Mouse (Mus musculus) embryonic facial prominence, embryonic 15.5 days (tissue): ENCODE data around the gene Mroh7. TPM values are rescaled to one million over a fixed set of nuclear protein-coding genes. Genes with fewer than 3 reads are reported as not detected.

ENCODE experiments used
- ATAC-seq: fragments of 200-750 bp; cut with Nextera tagmentation; 2 replicates; pipeline ENCODE4 v1.8.0; 2017; ENCODE audit warnings: low read depth, moderate TSS enrichment; ENCODE audit not compliant: insufficient number of reproducible peaks, low FRiP score, low TSS enrichment
- H3K27ac ChIP-seq: fragments of 300-500 bp; sonication (generic); replicated peaks from 2 replicates; pipeline ENCODE4 v1.5.1; 2015; ENCODE audit warnings: mild to moderate bottlenecking, inconsistent platforms
- H3K27me3 ChIP-seq: fragments of 300-500 bp; sonication (generic); 2 replicates; pipeline ENCODE4 v1.6.1; 2015; ENCODE audit warnings: inconsistent platforms
- H3K36me3 ChIP-seq: fragments of 300-500 bp; sonication (generic); 2 replicates; pipeline ENCODE4 v1.6.1; 2015; ENCODE audit warnings: mild to moderate bottlenecking, inconsistent platforms
- H3K4me1 ChIP-seq: fragments of 300-500 bp; sonication (generic); 2 replicates; pipeline ENCODE4 v1.6.1; 2015; ENCODE audit warnings: inconsistent platforms
- H3K4me2 ChIP-seq: fragments of 300-500 bp; sonication (generic); replicated peaks from 2 replicates; pipeline ENCODE4 v1.6.1; 2015; ENCODE audit warnings: mild to moderate bottlenecking, inconsistent platforms
- H3K4me3 ChIP-seq: fragments of 300-500 bp; sonication (generic); replicated peaks from 2 replicates; pipeline ENCODE4 v1.5.1; 2015; ENCODE audit warnings: mild to moderate bottlenecking, inconsistent platforms
- H3K9ac ChIP-seq: fragments of 300-500 bp; sonication (generic); 2 replicates; pipeline ENCODE4 v1.6.1; 2015; ENCODE audit warnings: inconsistent platforms
- H3K9me3 ChIP-seq: fragments of 300-500 bp; sonication (generic); replicated peaks from 2 replicates; pipeline ENCODE4 v1.6.1; 2016; ENCODE audit warnings: inconsistent platforms
- WGBS: fragments of 180-500 bp; shearing (Covaris S2); methylation state at CpG from one replicate; pipeline ENCODE4 v1.1.7; 2015; 5-methylcytosine and 5-hydroxymethylcytosine counted together
- polyA plus RNA-seq: library from polyadenylated mRNA; unstranded; fragments of >200 nt; fragmentation: Nextera tagmentation; extraction: Ambion mirVana; gene quantifications from 2 replicates; pipeline ENCODE4 v1.2.1, GENCODE M21; 2015

Mroh7 gene
- polyA plus RNA-seq, 1 experiment from 2014 or later, result 0.57 TPM

GRCm38 (mm10) chr4:106632313-106632712, 98.4 kb downstream of the Mroh7 start:
- no peak overlapping the region for H3K4me2 ChIP-seq
- no peaks in the 10 kb centered on the region; the same call in 1 of the 2 replicates for H3K27me3 ChIP-seq
- no peaks in the 10 kb centered on the region for H3K36me3 ChIP-seq
- H3K9me3 ChIP-seq, result no peaks in the 10 kb centered on the region
- no peak for ATAC-seq
- H3K4me3 ChIP-seq, result no peak overlapping the region
- WGBS, result 38% methylated on average over 1 of the region's 3 CpGs
- H3K4me1 ChIP-seq, result peaks cover 55% of the 10 kb centered on the region
- no peak overlapping the region for H3K9ac ChIP-seq
- 0 out of 2 replicates have a peak overlapping the region, but pooled peaks have one; percentile 7 for H3K27ac ChIP-seq

Other genes with a start within 250 kb of the Mroh7 start
- gene Bsnd, start 238.6 kb downstream of the Mroh7 start, polyA plus RNA-seq, result 0.05 and 0.11 TPM in 2 replicates
- gene Dhcr24, start 169.9 kb downstream of the Mroh7 start, polyA plus RNA-seq, result 4.5 and 5.7 TPM in 2 replicates
- 0.24 TPM in 1 of 2 replicates, not detected in the other for gene Lexm, start 113.7 kb downstream of the Mroh7 start, polyA plus RNA-seq
- 9.8 and 12.4 TPM in 2 replicates for gene Ttc22, start 108.5 kb downstream of the Mroh7 start, polyA plus RNA-seq
- gene Pars2, start 79.9 kb downstream of the Mroh7 start, polyA plus RNA-seq, result 13.2 and 14.3 TPM in 2 replicates
- gene Ttc4, start 52.0 kb downstream of the Mroh7 start, polyA plus RNA-seq, result 97.5 and 102 TPM in 2 replicates
- 0.14 and 0.33 TPM in 2 replicates for gene Fam151a, start 3.0 kb upstream of the Mroh7 start, polyA plus RNA-seq
- 3.0 and 4.1 TPM in 2 replicates for gene Acot11, start 74.1 kb upstream of the Mroh7 start, polyA plus RNA-seq
- 136 and 137 TPM in 2 replicates for gene Ssbp3, start 179.8 kb upstream of the Mroh7 start, polyA plus RNA-seq